Mouse (Mus musculus) adrenal gland, postnatal 14 days (tissue): ENCODE results near the gene Grrp1. TPM values are rescaled to one million over a fixed set of nuclear protein-coding genes. Genes with fewer than 3 reads are reported as not detected.
A peak's percentile ranks its signal among the peaks of the same experiment; 100 is the strongest.
"Not testable (repeated sequence)": the region's sequence is repeated elsewhere in the genome, so short reads cannot be mapped to it uniquely, and the experiment has no call there.

Experiments used
- DNase-seq: peaks from one replicate; pipeline ENCODE4 v3.0.0; 2021; ENCODE audit warnings: mixed read lengths
- long read RNA-seq, 2 experiments: library from polyadenylated mRNA; stranded (forward); transcript quantifications; one replicate each; pipeline ENCODE4 v2.0.0; 2021
- total RNA-seq: library from RNA; stranded (reverse); gene quantifications from 2 replicates; pipeline ENCODE4 v1.2.3, GENCODE M21; 2021

Gene Grrp1
- 11.4 and 13.8 TPM in 2 replicates for total RNA-seq
- long read RNA-seq, experiment 1, transcript Grrp1-201 (2 exons, 1,226 nt) = major isoform, 14 of 17 reads
- long read RNA-seq, experiment 1, partial matches to known transcripts = 0 of 17 reads
- long read RNA-seq, experiment 1, other reads (novel, unspliced or antisense) = 3 of 17 reads
- long read RNA-seq, experiment 2, transcript Grrp1-201 (2 exons, 1,226 nt) = major isoform, 18 of 20 reads
- long read RNA-seq, experiment 2, partial matches to known transcripts = 0 of 20 reads
- long read RNA-seq, experiment 2, other reads (novel, unspliced or antisense) = 2 of 20 reads

- DNase-seq = peak; percentile 56
These were observed at the start of gene Grrp1 for GRCm38 (mm10) chr4:134253722-134254324. Grrp1 (minus strand) TSS chr4:134254106.

- DNase-seq = no peak
These were observed 48.2 kb upstream of the Grrp1 start for GRCm38 (mm10) chr4:134302084-134302483.

- peak; percentile 65 for DNase-seq
These were observed 46.4 kb upstream of the Grrp1 start for GRCm38 (mm10) chr4:134300316-134300715.

GRCm38 (mm10) chr4:134299498-134299810 is 45.5 kb upstream of the Grrp1 start:
- no peak for DNase-seq

GRCm38 (mm10) chr4:134298626-134299497 is 45.0 kb upstream of the Grrp1 start:
- DNase-seq = no peak

GRCm38 (mm10) chr4:134297369-134297768 is 43.5 kb upstream of the Grrp1 start:
- DNase-seq = no peak

GRCm38 (mm10) chr4:134296523-134296922 is 42.6 kb upstream of the Grrp1 start:
- DNase-seq = no peak

- not testable (repeated sequence) for DNase-seq
These were observed 42.2 kb upstream of the Grrp1 start for GRCm38 (mm10) chr4:134296096-134296495.

- DNase-seq = no peak
These were observed 39.8 kb upstream of the Grrp1 start for GRCm38 (mm10) chr4:134293692-134294163.

- no peak for DNase-seq
These were observed 39.3 kb upstream of the Grrp1 start for GRCm38 (mm10) chr4:134293061-134293691.

GRCm38 (mm10) chr4:134292067-134292466 is 38.2 kb upstream of the Grrp1 start:
- DNase-seq = peak; percentile 85

GRCm38 (mm10) chr4:134288397-134289256 is 34.7 kb upstream of the Grrp1 start:
- no peak for DNase-seq

GRCm38 (mm10) chr4:134287575-134288025 is 33.7 kb upstream of the Grrp1 start, which contains the start of gene Pdik1l:
Pdik1l (minus strand) TSS chr4:134287895.
- peak; percentile 90 for DNase-seq

GRCm38 (mm10) chr4:134287168-134287564 is 33.3 kb upstream of the Grrp1 start:
- peak; percentile 99 for DNase-seq

- peak; percentile 61 for DNase-seq
These were observed 32.6 kb upstream of the Grrp1 start for GRCm38 (mm10) chr4:134286226-134287167.

GRCm38 (mm10) chr4:134284942-134285341 is 31.0 kb upstream of the Grrp1 start:
- no peak for DNase-seq

GRCm38 (mm10) chr4:134273417-134274345 is 19.8 kb upstream of the Grrp1 start:
- DNase-seq = peak; percentile 42

GRCm38 (mm10) chr4:134272731-134273416 is 19.0 kb upstream of the Grrp1 start:
- DNase-seq = no peak
